Mouse (Mus musculus): ENCODE measurements around the gene Mrpl18.

- no peak for TF ChIP-seq CTCF (IDR thresholded peaks at IDR 0.05; ENCODE audit: low read depth)
- no peak for TF ChIP-seq EP300 (optimal IDR thresholded peaks at IDR 0.05)
Measured at GRCm38 (mm10) chr17:12942459-12943162, 26.5 kb upstream of the Mrpl18 start.
